20 mouse cellular contexts compared by ENCODE assay signal in genomic region chr7:49586530-49587120, GRCm38 (mm10). TPM values are rescaled to one million over a fixed set of nuclear protein-coding genes. Genes with fewer than 3 reads are reported as not detected.
DNase-seq lines count a peak whose midpoint lies in the region; ATAC-seq and TF ChIP-seq lines count a peak whose summit lies in the region.
"Had no signal": no experiment of that assay in that cellular context is flagged by ENCODE, and none has a peak within 500 bp of the region (broad histone marks: within the 10 kb centered on the region; RNA-seq: fewer than 3 reads in every experiment).

No protein-coding gene starts in this region.

- H3K4me1 ChIP-seq in kidney, postnatal 0 days (replicated peaks; ENCODE audit: insufficient read depth, low read length), result no peaks in the 10 kb centered on the region
- peaks cover 4% of the 10 kb centered on the region; the same call in 1 of the 2 replicates for H3K4me1 ChIP-seq in embryonic fibroblast, embryonic 13.5 days (ENCODE audit: control insufficient read depth, insufficient read depth, low read length)
- H3K4me1 ChIP-seq: heart, embryonic 15.5 days; hindbrain, embryonic 15.5 days had no signal

- POLR2A ChIA-PET in Patski (lab: Charles Lee), result interaction anchor here (0.5 kb wide), 1 partner anchor 62 kb away, joined by 3 read pairs; no protein-coding TSS in a partner anchor

- no peak overlapping the region for H3K27ac ChIP-seq in kidney, postnatal 0 days
- peak overlapping the region; percentile 5 for H3K27ac ChIP-seq in embryonic fibroblast, embryonic 13.5 days (ENCODE audit: insufficient read depth, low read length)
- H3K27ac ChIP-seq: heart, adult 2 months; heart, embryonic 15.5 days; hindbrain, embryonic 15.5 days had no signal

- no peak for TF ChIP-seq POLR2A in embryonic fibroblast, embryonic 13.5 days (IDR thresholded peaks at IDR 0.05; ENCODE audit: low read depth, low read length)

- 58% methylated on average over 5 of the region's 5 CpGs for WGBS in kidney, postnatal 0 days

- CTCF ChIA-PET in Patski (lab: Charles Lee), result interaction anchor here (0.9 kb wide), 1 partner anchor 13 kb away, joined by 3 read pairs; no protein-coding TSS in a partner anchor

- no peak overlapping the region for H3K4me3 ChIP-seq in kidney, postnatal 0 days (replicated peaks; ENCODE audit: low read depth, low read length)
- no peak overlapping the region for H3K4me3 ChIP-seq in embryonic fibroblast, embryonic 13.5 days (ENCODE audit: insufficient read depth, low read length)
- H3K4me3 ChIP-seq: erythroblast, embryonic 14.5 days; heart, adult 2 months; heart, embryonic 15.5 days; hindbrain, embryonic 15.5 days had no signal

- no peaks in the 10 kb centered on the region for H3K9me3 ChIP-seq in kidney, postnatal 0 days (replicated peaks; ENCODE audit: low read length)
- H3K9me3 ChIP-seq: heart, embryonic 15.5 days; hindbrain, embryonic 15.5 days had no signal

- no peak for TF ChIP-seq CTCF in kidney, postnatal 0 days (IDR thresholded peaks at IDR 0.05; ENCODE audit: low read depth)
- no peak for TF ChIP-seq CTCF in Patski (IDR thresholded peaks at IDR 0.05)
- TF ChIP-seq CTCF in embryonic fibroblast, embryonic 13.5 days (IDR thresholded peaks at IDR 0.05; ENCODE audit: borderline replicate concordance, insufficient read depth, low read length), result no peak

- H3K36me3 ChIP-seq in kidney, postnatal 0 days (ENCODE audit: insufficient read depth, low read length), result peaks cover 55% of the 10 kb centered on the region

- in situ Hi-C loops in Patski (cut with MboI; ENCODE audit: low pct_unique_long_range_greater_than_20kb), result loop anchor here (25.0 kb wide), 1 partner anchor 449 kb away; no protein-coding TSS in a partner anchor

- no peak overlapping the region for H3K9ac ChIP-seq in kidney, postnatal 0 days (ENCODE audit: low read depth, low read length)
- H3K9ac ChIP-seq: heart, embryonic 15.5 days; hindbrain, embryonic 15.5 days had no signal

- no peak overlapping the region for H3K4me2 ChIP-seq in kidney, postnatal 0 days (ENCODE audit: low read length)
- H3K4me2 ChIP-seq: heart, embryonic 11.5 days; heart, embryonic 15.5 days; hindbrain, embryonic 15.5 days had no signal

- no peaks in the 10 kb centered on the region for H3K27me3 ChIP-seq in kidney, postnatal 0 days (ENCODE audit: insufficient read depth, low read length)
- no peaks in the 10 kb centered on the region for H3K27me3 ChIP-seq in Patski
- H3K27me3 ChIP-seq: heart, embryonic 15.5 days; hindbrain, embryonic 15.5 days had no signal

- ATAC-seq in kidney, postnatal 0 days (replicated peaks; ENCODE audit: low FRiP score, low read depth), result no peak
- ATAC-seq in Patski, result peak; percentile 84
- ATAC-seq: forebrain, embryonic 16.5 days; intestine, embryonic 16.5 days had no signal

- peak; percentile 56 for DNase-seq in kidney, postnatal 0 days (ENCODE audit: low spot score)
- DNase-seq in kidney, adult 8-10 months, result no peak
- DNase-seq in Muller cell, postnatal 12 days (ENCODE audit: inconsistent ontology term), result peak; percentile 48
- DNase-seq in Patski (ENCODE audit: low read depth, low spot score), result no peak
- DNase-seq in left cerebral cortex, adult 9 months (ENCODE audit: low spot score in 2 of 2), result no peak
- no peak for DNase-seq in right cerebral cortex, postnatal 36 days (ENCODE audit: low spot score in 2 of 2)
- DNase-seq: adrenal gland, postnatal 10 days; cerebellum, adult 18-20 months; cerebellum, adult 9-11 months; gastrocnemius, postnatal 14 days; heart, adult 2 months; heart, postnatal 14 days had no signal

RNA-seq across cellular contexts. Expression of gene Dbx1, which starts 50.0 kb away (rescaled TPM):
- polyA plus RNA-seq in kidney, postnatal 0 days (2015; fragmentation: Nextera tagmentation; extraction: Ambion mirVana), result not detected in 2 replicates
- not detected for polyA plus RNA-seq in Patski (2021)
- not detected in 2 replicates for polyA plus RNA-seq in embryonic fibroblast, embryonic 13.5 days (2011; ENCODE audit: insufficient read length, low read depth, missing spikeins)
- polyA plus RNA-seq: erythroblast, embryonic 14.5 days; gonadal fat pad, adult 2 months; heart, adult 2 months; heart, embryonic 11.5 days; heart, embryonic 15.5 days; intestine, embryonic 16.5 days had no signal

Comparison
In these comparisons a context has a peak if more than half of its experiments do, and no peak if none do; other contexts are left out.
1. DNase-seq: peak in kidney, postnatal 0 days (single experiment) and Muller cell, postnatal 12 days (single experiment); none in kidney, adult 8-10 months (0 of 2), Patski (single experiment), left cerebral cortex, adult 9 months (0 of 2) and right cerebral cortex, postnatal 36 days (0 of 2).